8 mouse cellular contexts compared by ENCODE assay signal in genomic region chr5:24842274-24843102, GRCm38 (mm10). TPM values are rescaled to one million over a fixed set of nuclear protein-coding genes. Genes with fewer than 3 reads are reported as not detected.
A peak's percentile ranks its signal among the peaks of the same experiment; 100 is the strongest.
DNase-seq lines count a peak whose midpoint lies in the region; ATAC-seq lines count a peak whose summit lies in the region.

Gene Rheb (minus strand): TSS chr5:24842624.

- H3K9me3 ChIP-seq in hindbrain, embryonic 15.5 days: no peaks in the 10 kb centered on the region

- peaks cover 40% of the 10 kb centered on the region for H3K4me1 ChIP-seq in hindbrain, embryonic 15.5 days (replicated peaks)

- peak; percentile 99 for ATAC-seq in hindbrain, embryonic 15.5 days (ENCODE audit: low FRiP score, low read depth)

- under 1% methylated on average over 91 of the region's 92 CpGs for WGBS in hindbrain, embryonic 15.5 days

- peak within 1 kb of the TSS; percentile 73 for H3K4me2 ChIP-seq in hindbrain, embryonic 15.5 days

- H3K36me3 ChIP-seq in hindbrain, embryonic 15.5 days: no peaks in the 10 kb centered on the region

- peak; percentile 99 for DNase-seq in T-cell, adult 2 months (ENCODE audit: low spot score)
- peak; percentile 99 for DNase-seq in cerebellum, postnatal 36 days
- peak; percentile 99 for DNase-seq in frontal cortex, postnatal 36 days (ENCODE audit: low spot score in 2 of 2)
- peak; percentile 98 for DNase-seq in left cerebral cortex, adult 11 months (ENCODE audit: low spot score)
- peak; percentile 99 for DNase-seq in lung, postnatal 4 days
- peak; percentile 97 for DNase-seq in retina, postnatal 7 days (ENCODE audit: low read depth, low spot score)
- DNase-seq in urinary bladder, adult 2 months (ENCODE audit: low spot score): peak; percentile 90

- H3K9ac ChIP-seq in hindbrain, embryonic 15.5 days: peak within 1 kb of the TSS; percentile 93

- peak within 1 kb of the TSS; percentile 97 for H3K4me3 ChIP-seq in hindbrain, embryonic 15.5 days

- H3K27me3 ChIP-seq in hindbrain, embryonic 15.5 days: no peaks in the 10 kb centered on the region

- H3K27ac ChIP-seq in hindbrain, embryonic 15.5 days (replicated peaks): peak within 1 kb of the TSS; percentile 99

RNA-seq across cellular contexts. Expression of gene Rheb, which starts in this region (rescaled TPM):
- polyA plus RNA-seq in hindbrain, embryonic 15.5 days (2015; fragmentation: Nextera tagmentation; extraction: Ambion mirVana): 230 and 236 TPM in 2 replicates
- polyA plus RNA-seq in urinary bladder, adult 2 months (2012; rRNA removed): 104 and 112 TPM in 2 replicates

Comparison
In these comparisons a context has a peak if more than half of its experiments do, and no peak if none do; other contexts are left out.
1. Peak in every context shown above with its lines: DNase-seq, ATAC-seq, H3K4me3 ChIP-seq and H3K27ac ChIP-seq.